Mouse (Mus musculus): ENCODE data around the gene Cbfa2t3.

GRCm38 (mm10) chr8:122671894-122672293 is 27.0 kb downstream of the Cbfa2t3 start:
- no peak for TF ChIP-seq CTCF (IDR thresholded peaks at IDR 0.05; ENCODE audit: borderline replicate concordance, insufficient read depth, low read length)
- TF ChIP-seq POLR2A (IDR thresholded peaks at IDR 0.05; ENCODE audit: low read depth, low read length): no peak
